Mouse (Mus musculus) erythroblast, embryonic 14.5 days (primary cell): Measurements from ENCODE around the gene Dars. TPM values are rescaled to one million over a fixed set of nuclear protein-coding genes. Genes with fewer than 3 reads are reported as not detected.
A peak's percentile ranks its signal among the peaks of the same experiment; 100 is the strongest.

Source experiments
- H3K27me3 ChIP-seq: 2 replicates; pipeline ENCODE4 v1.6.1; 2012; ENCODE audit warnings: inconsistent platforms; ENCODE audit not compliant: control insufficient read depth
- H3K36me3 ChIP-seq: 2 replicates; pipeline ENCODE4 v1.6.1; 2012; ENCODE audit warnings: mild to moderate bottlenecking, inconsistent platforms; ENCODE audit not compliant: control insufficient read depth
- H3K4me1 ChIP-seq: 2 replicates; pipeline ENCODE4 v1.6.1; 2012; ENCODE audit warnings: inconsistent platforms; ENCODE audit not compliant: control insufficient read depth
- H3K4me3 ChIP-seq: replicated peaks from 2 replicates; pipeline ENCODE3; 2012; ENCODE audit warnings: moderate library complexity, mild to moderate bottlenecking, inconsistent platforms
- H3K9me3 ChIP-seq: 2 replicates; pipeline ENCODE4 v1.6.1; 2012; ENCODE audit warnings: low read length, inconsistent platforms, mixed read lengths; ENCODE audit not compliant: control insufficient read depth
- GATA1 ChIP-seq: IDR thresholded peaks from 2 replicates; pipeline ENCODE4 v1.6.1; 2012; ENCODE audit warnings: low read length, inconsistent platforms, mixed read lengths
- TAL1 ChIP-seq: IDR thresholded peaks from 3 replicates; pipeline ENCODE4 v1.6.1; 2012; ENCODE audit warnings: low read length, inconsistent platforms, mixed read lengths
- polyA plus RNA-seq: library from polyadenylated mRNA; stranded (reverse); fragments of >175 nt; gene quantifications from 2 replicates; pipeline ENCODE4 v1.2.3, GENCODE M21; 2012

The Dars gene
- polyA plus RNA-seq, 1 experiment = 4.9 TPM

DNA sequence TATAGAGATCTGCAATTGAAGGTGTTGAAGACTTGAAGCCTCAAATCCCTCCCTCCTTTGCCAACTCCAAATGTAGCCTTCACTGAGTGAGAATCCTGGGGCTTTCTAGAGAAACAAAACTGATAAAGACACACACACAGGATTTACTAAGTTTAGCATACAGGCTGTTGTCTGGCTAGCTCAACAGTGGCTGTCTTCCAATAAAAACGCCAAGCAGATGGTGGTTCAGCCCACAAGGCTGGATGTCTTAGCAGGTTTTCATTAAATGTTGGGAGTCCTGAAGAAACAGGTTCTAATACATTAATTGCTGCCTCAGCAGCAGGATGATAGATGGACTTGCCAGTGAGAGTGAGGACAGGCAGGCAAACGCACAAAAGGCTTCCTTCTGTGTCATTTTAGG is 56.6 kb downstream of the Dars start:
- TF ChIP-seq GATA1 (no peak), TAL1 (no peak)
- Histone ChIP-seq H3K9me3 (no peaks in the 10 kb centered on the region), H3K4me1 (peaks cover 37% of the 10 kb centered on the region), H3K27me3 (no peaks in the 10 kb centered on the region), H3K4me3 (no peak overlapping the region), H3K36me3 (peaks cover 64% of the 10 kb centered on the region)

DNA sequence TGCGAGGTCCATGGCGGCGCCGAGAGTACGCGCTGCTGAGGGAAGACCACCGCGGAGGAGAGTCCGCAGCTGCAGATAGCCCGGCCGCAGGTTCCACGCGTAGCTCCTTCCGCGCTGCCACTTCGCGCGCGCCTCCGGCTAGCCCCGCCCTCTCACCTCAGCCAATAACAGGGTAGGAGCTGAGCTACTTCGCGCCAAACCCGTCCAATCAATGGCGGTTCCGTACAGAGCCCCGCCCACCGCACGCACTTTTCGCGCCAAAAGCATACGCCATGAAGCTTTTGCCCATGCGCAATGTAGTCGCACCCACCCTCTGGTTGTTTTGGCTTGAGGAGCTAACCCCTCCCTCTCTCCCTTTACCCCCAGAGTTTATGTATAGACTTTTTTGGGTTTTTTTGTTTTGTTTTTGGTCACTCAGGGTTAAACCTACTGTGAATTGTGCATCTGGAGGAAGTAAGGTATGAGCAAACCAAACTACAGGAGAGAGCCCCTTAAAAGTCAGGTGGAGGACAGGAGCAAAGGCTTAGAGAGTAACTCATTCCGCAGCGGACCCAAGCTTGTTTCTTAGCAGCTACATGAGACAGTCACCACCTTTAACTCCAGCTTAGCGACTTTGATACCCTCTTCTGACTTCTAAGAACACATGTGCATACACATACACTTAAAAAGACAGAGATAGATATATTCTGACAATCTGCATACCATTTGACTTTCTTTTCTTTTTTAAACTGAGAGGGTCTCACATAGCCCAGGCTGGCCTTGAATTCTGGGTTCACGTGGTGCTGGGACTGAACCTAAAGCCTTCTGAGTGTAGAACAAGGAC is 57.4 kb downstream of the Dars start, which contains the start of gene Mcm6:
TSS of gene Mcm6 (minus strand) at position 111 of the 823 bp plus-strand sequence.
- peaks cover 67% of the 10 kb centered on the region for H3K36me3 ChIP-seq
- no peaks in the 10 kb centered on the region for H3K27me3 ChIP-seq
- H3K4me3 ChIP-seq = peak within 1 kb of the TSS; percentile 89
- no peak for TF ChIP-seq TAL1
- no peak for TF ChIP-seq GATA1
- no peaks in the 10 kb centered on the region for H3K9me3 ChIP-seq
- H3K4me1 ChIP-seq = peaks cover 44% of the 10 kb centered on the region

DNA sequence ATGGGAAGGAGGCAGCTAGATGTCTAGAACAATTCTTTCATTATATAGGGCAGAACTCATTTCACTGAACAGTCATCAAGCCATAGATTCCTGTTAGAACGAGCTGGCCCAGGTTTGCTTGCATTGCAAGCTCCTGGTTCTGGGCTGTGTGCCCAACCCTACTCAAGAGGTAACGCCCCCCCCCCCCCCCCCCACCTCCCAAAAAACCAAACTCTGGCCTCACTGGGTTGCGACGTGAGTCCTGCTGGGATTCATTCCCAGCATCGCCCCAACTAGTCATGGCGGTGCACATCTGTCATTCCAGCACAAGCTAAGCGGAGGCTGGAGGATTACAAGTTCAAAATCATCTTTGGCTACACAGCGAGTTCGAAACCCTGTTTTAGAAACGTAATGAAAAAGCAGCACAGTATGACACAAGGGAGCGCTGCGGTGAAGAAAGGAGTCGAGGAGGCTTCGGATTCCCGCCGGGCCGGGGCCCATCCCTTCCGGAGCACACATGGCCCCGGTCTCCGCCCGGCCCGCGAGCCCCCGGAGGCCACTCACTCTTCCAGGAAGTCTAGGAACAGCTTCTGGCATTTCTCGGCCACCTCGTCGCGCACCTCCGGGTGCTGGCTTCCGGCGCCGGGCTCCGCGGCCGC is 58.1 kb downstream of the Dars start:
- Histone ChIP-seq H3K36me3 (peaks cover 70% of the 10 kb centered on the region), H3K9me3 (no peaks in the 10 kb centered on the region), H3K27me3 (no peaks in the 10 kb centered on the region), H3K4me3 (peak overlapping the region; percentile 89), H3K4me1 (peaks cover 44% of the 10 kb centered on the region)
- TF ChIP-seq GATA1 = no peak
- TF ChIP-seq TAL1 = no peak

DNA sequence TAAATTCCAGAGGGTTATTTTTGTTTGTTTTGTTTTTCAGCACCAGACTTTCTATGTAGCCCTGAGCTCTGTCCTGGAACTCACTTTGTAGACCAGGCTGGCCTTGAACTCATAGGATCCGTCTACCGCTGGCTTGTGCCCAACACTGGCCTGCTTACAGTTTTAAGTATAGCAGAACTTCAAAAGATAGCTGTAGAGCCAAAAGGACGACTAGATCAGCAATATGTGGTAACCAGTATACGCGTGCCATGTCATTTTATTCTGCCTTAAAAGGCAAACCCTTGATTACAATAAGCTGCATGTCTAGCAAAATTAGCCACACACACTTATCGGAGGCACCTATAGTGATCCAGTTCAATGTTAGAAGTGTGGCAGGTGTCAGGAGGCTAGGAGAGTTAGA is 58.9 kb downstream of the Dars start:
- H3K4me3 ChIP-seq = peak overlapping the region; percentile 89
- no peak for TF ChIP-seq GATA1
- no peak for TF ChIP-seq TAL1
- peaks cover 74% of the 10 kb centered on the region for H3K36me3 ChIP-seq
- peaks cover 49% of the 10 kb centered on the region for H3K4me1 ChIP-seq
- H3K9me3 ChIP-seq = no peaks in the 10 kb centered on the region
- no peaks in the 10 kb centered on the region for H3K27me3 ChIP-seq

DNA sequence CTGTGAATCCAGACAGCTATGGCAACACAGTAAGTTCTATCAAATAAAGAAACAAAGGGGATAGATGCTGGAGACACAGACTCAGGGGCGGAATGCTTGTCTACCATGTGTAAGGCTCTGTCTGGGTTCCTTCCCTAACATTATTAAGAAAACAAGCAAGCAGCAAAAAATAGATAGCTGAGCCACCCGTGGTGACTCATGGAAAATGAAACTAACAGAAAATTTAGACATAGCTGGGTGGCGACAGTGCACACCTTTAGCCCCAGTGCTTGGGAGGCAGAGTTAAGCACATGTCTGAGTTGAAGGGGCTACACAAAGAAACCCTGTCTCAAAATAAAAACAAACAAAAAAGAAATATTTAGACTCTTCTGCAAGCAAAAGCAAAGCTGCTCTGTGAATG is 59.7 kb downstream of the Dars start:
- Histone ChIP-seq H3K4me3 (peak overlapping the region; percentile 89), H3K9me3 (no peaks in the 10 kb centered on the region), H3K4me1 (peaks cover 51% of the 10 kb centered on the region), H3K27me3 (no peaks in the 10 kb centered on the region), H3K36me3 (peaks cover 74% of the 10 kb centered on the region)
- TF ChIP-seq GATA1 = no peak
- TF ChIP-seq TAL1 = no peak

DNA sequence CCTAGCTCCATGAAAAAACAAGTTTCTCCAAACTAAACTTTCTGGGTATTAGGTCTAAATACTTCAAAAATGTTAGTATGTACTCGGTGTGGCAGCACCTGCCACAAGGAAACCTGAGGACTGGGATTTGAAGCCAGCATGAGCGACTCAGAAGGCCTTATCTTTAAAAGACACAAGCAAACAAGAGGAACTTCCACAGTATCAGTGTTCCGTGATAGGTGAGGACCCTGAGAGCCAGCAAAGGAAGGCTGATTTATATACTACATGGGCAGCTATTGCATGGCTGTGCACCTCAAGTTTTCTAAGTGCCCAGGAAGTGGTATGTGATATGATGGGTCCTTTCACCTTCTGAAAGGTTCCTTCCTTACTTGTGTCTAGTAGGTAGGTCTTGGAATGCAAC is 64.1 kb downstream of the Dars start:
- Histone ChIP-seq H3K4me1 (peaks cover 35% of the 10 kb centered on the region), H3K27me3 (no peaks in the 10 kb centered on the region)
- TF ChIP-seq GATA1 = no peak
- TF ChIP-seq TAL1 = no peak

DNA sequence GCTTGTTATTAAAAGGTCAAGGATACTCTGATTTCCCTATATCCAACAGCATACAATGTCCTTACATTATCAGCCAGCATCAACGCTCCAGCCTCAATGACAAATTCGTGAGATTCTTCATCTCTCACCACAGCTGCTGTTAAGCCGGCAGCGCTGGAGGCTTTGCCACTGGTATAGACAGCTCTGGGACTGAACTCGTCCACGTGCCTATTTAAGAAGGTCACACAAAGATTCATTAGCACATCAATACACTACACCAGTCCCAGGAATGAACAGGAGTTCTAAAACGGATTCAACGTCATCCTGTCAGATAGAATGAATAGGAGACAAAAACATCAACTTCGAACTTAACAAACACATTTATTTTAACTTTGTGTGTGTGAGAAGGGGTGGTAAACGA is 72.9 kb downstream of the Dars start:
- Histone ChIP-seq H3K27me3 (no peaks in the 10 kb centered on the region), H3K4me3 (no peak overlapping the region), H3K36me3 (peaks cover 97% of the 10 kb centered on the region), H3K9me3 (no peaks in the 10 kb centered on the region), H3K4me1 (no peaks in the 10 kb centered on the region; the same call in 1 of the 2 replicates)
- no peak for TF ChIP-seq GATA1
- no peak for TF ChIP-seq TAL1

More for the DNA sequence above, 64.1 kb downstream of the Dars start:
- H3K9me3 ChIP-seq = no peaks in the 10 kb centered on the region
- peaks cover 98% of the 10 kb centered on the region for H3K36me3 ChIP-seq
- no peak overlapping the region for H3K4me3 ChIP-seq

DNA sequence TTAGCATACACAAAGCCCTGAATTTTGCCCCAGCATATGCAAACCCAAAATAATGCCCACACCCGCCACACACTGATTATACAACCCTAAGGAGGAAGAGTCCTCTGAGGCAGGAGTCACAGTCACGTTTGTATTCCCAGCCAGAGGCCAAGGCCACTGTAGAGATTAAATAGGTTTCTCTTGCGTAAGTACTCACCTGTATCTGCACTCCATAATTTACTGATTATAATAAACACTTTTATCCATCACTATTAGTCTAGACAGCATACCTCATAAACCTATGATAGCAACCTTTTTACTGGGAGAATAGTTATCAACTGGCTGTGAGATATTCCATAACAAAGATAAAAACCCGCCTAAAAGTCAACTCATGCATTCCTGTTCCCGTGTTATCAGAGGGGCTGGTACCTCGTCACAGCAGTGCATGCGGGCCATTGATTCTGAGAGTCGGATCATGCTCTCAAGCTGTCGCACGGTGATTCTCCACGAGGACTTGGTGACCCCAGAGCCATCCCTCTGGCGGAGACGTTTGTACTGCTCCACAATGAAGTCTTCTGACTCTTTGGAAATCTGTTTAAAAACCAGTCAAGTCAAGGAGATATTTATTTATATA is 79.4 kb downstream of the Dars start:
- H3K4me3 ChIP-seq = no peak overlapping the region
- H3K9me3 ChIP-seq = no peaks in the 10 kb centered on the region
- no peaks in the 10 kb centered on the region for H3K4me1 ChIP-seq
- H3K36me3 ChIP-seq = peaks cover 97% of the 10 kb centered on the region
- H3K27me3 ChIP-seq = no peaks in the 10 kb centered on the region
- TF ChIP-seq GATA1 (no peak), TAL1 (no peak)

DNA sequence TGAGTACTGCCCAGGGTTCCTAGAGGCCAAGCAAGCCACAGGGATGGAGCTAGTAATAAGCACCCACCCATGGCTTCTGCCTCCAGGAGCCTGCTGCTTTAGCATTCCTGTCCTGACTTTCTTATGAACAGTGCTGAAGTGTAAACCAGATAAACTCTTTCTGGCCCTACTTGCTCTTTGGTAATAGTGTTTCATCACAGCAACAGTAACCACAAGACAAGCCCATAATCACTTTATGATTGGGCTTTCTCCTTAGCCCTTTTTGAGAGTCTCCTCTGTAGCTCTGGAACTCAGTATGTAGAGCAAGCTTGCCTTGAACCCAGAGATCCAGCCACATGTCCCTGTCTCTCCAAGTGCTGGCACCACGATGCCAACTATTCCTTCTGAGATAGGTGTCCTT is 86.9 kb downstream of the Dars start:
- peaks cover 91% of the 10 kb centered on the region for H3K36me3 ChIP-seq
- peaks cover 11% of the 10 kb centered on the region for H3K4me1 ChIP-seq
- H3K9me3 ChIP-seq = no peaks in the 10 kb centered on the region
- no peak for TF ChIP-seq GATA1
- no peak for TF ChIP-seq TAL1
- H3K4me3 ChIP-seq = no peak overlapping the region
- H3K27me3 ChIP-seq = no peaks in the 10 kb centered on the region
